Mouse (Mus musculus) heart, embryonic 16.5 days (tissue): ENCODE results near the gene Acot10. TPM values are rescaled to one million over a fixed set of nuclear protein-coding genes. Genes with fewer than 3 reads are reported as not detected.
"Not testable (repeated sequence)": the region's sequence is repeated elsewhere in the genome, so short reads cannot be mapped to it uniquely, and the experiment has no call there.

ENCODE experiments used
- ATAC-seq: fragments of 200-750 bp; cut with Nextera tagmentation; replicated peaks from 2 replicates; pipeline ENCODE4 v1.8.0; 2017; ENCODE audit warnings: moderate number of reproducible peaks; ENCODE audit not compliant: insufficient read depth, low FRiP score; ENCODE audit errors: extremely low read depth
- H3K27ac ChIP-seq: fragments of 300-500 bp; sonication (generic); 2 replicates; pipeline ENCODE4 v1.5.1; 2014; ENCODE audit warnings: mild to moderate bottlenecking, low read length, control low read depth, moderate library complexity
- H3K27me3 ChIP-seq: fragments of 300-500 bp; sonication (generic); 2 replicates; pipeline ENCODE4 v1.6.1; 2014; ENCODE audit warnings: low read length, mixed read lengths; ENCODE audit not compliant: control insufficient read depth, insufficient read depth
- H3K36me3 ChIP-seq: fragments of 300-500 bp; sonication (generic); 2 replicates; pipeline ENCODE4 v1.6.1; 2014; ENCODE audit not compliant: control insufficient read depth, insufficient read depth
- H3K4me1 ChIP-seq: fragments of 300-500 bp; sonication (generic); 2 replicates; pipeline ENCODE4 v1.6.1; 2014; ENCODE audit warnings: low read length, mixed read lengths; ENCODE audit not compliant: control insufficient read depth, insufficient read depth
- H3K4me2 ChIP-seq: fragments of 300-500 bp; sonication (generic); 2 replicates; pipeline ENCODE4 v1.6.1; 2014; ENCODE audit warnings: low read depth, mild to moderate bottlenecking, control low read depth, low read length
- H3K4me3 ChIP-seq: fragments of 300-500 bp; sonication (generic); 2 replicates; pipeline ENCODE4 v1.5.1; 2014; ENCODE audit warnings: mild to moderate bottlenecking, control low read depth, low read length
- H3K9ac ChIP-seq: fragments of 300-500 bp; sonication (generic); 2 replicates; pipeline ENCODE4 v1.6.1; 2014; ENCODE audit warnings: low read length, control low read depth
- H3K9me3 ChIP-seq: fragments of 300-500 bp; sonication (generic); replicated peaks from 2 replicates; pipeline ENCODE4 v1.6.1; 2016; ENCODE audit warnings: low read length; ENCODE audit not compliant: control insufficient read depth
- WGBS: fragments of 180-500 bp; shearing (Covaris S2); extraction: QIAGEN DNeasy Blood & Tissue Kit; methylation state at CpG from one replicate; pipeline ENCODE4 v1.1.7; 2014; 5-methylcytosine and 5-hydroxymethylcytosine counted together
- polyA plus RNA-seq: library from polyadenylated mRNA; unstranded; fragments of >200 nt; fragmentation: Nextera tagmentation; extraction: Ambion mirVana; gene quantifications from 2 replicates; pipeline ENCODE4 v1.2.1, GENCODE M21; 2015

The Acot10 gene
- polyA plus RNA-seq: 0.55 TPM in 1 of 2 replicates, not detected in the other

GRCm38 (mm10) chr15:20666650-20667049 is at the start of gene Acot10:
Acot10 (minus strand) TSS chr15:20666750.
- no peaks in the 10 kb centered on the region for H3K36me3 ChIP-seq
- H3K4me1 ChIP-seq: no peaks in the 10 kb centered on the region
- H3K27ac ChIP-seq: no peak within 1 kb of the TSS
- no peak within 1 kb of the TSS for H3K4me2 ChIP-seq
- H3K9ac ChIP-seq: no peak within 1 kb of the TSS
- no peaks in the 10 kb centered on the region for H3K9me3 ChIP-seq
- H3K4me3 ChIP-seq: no peak within 1 kb of the TSS
- WGBS: 89% methylated on average over 10 of the region's 10 CpGs
- H3K27me3 ChIP-seq: no peaks in the 10 kb centered on the region
- no peak for ATAC-seq

GRCm38 (mm10) chr15:20711859-20712258 is 45.3 kb upstream of the Acot10 start:
- Histone ChIP-seq H3K27me3 (no peaks in the 10 kb centered on the region), H3K4me1 (no peaks in the 10 kb centered on the region), H3K9me3 (no peaks in the 10 kb centered on the region), H3K4me3 (no peak overlapping the region), H3K36me3 (no peaks in the 10 kb centered on the region), H3K9ac (no peak overlapping the region), H3K4me2 (no peak overlapping the region), H3K27ac (no peak overlapping the region)
- no peak for ATAC-seq
- WGBS: 81% methylated on average over 4 of the region's 4 CpGs

- Histone ChIP-seq H3K4me3 (no peak overlapping the region), H3K36me3 (no peaks in the 10 kb centered on the region), H3K4me2 (no peak overlapping the region), H3K27me3 (no peaks in the 10 kb centered on the region), H3K27ac (no peak overlapping the region), H3K4me1 (no peaks in the 10 kb centered on the region), H3K9me3 (no peaks in the 10 kb centered on the region), H3K9ac (no peak overlapping the region)
- ATAC-seq: no peak
- WGBS: 74% methylated on average over 5 of the region's 5 CpGs
Observed at GRCm38 (mm10) chr15:20696229-20696628, 29.7 kb upstream of the Acot10 start.

- Histone ChIP-seq H3K9me3 (no peaks in the 10 kb centered on the region), H3K4me3 (no peak overlapping the region), H3K4me1 (no peaks in the 10 kb centered on the region), H3K9ac (no peak overlapping the region), H3K36me3 (no peaks in the 10 kb centered on the region), H3K4me2 (no peak overlapping the region), H3K27ac (no peak overlapping the region), H3K27me3 (no peaks in the 10 kb centered on the region)
- WGBS: 85% methylated on average over 5 of the region's 5 CpGs
- ATAC-seq: no peak
Observed at GRCm38 (mm10) chr15:20684200-20684599, 17.6 kb upstream of the Acot10 start.

GRCm38 (mm10) chr15:20682719-20683118 is 16.2 kb upstream of the Acot10 start:
- WGBS: 71% methylated on average over 2 of the region's 2 CpGs
- no peaks in the 10 kb centered on the region for H3K9me3 ChIP-seq

GRCm38 (mm10) chr15:20669507-20669906 is 3.0 kb upstream of the Acot10 start:
- H3K36me3 ChIP-seq, H3K4me1 ChIP-seq, H3K9ac ChIP-seq, H3K9me3 ChIP-seq, H3K4me3 ChIP-seq, ATAC-seq, H3K4me2 ChIP-seq, H3K27me3 ChIP-seq, H3K27ac ChIP-seq: not testable (repeated sequence)
- 39% methylated on average over 2 of the region's 2 CpGs for WGBS

More at GRCm38 (mm10) chr15:20682719-20683118, 16.2 kb upstream of the Acot10 start:
- H3K4me1 ChIP-seq: no peaks in the 10 kb centered on the region
- no peak overlapping the region for H3K27ac ChIP-seq
- ATAC-seq: no peak
- H3K4me2 ChIP-seq: no peak overlapping the region
- H3K27me3 ChIP-seq: no peaks in the 10 kb centered on the region
- no peaks in the 10 kb centered on the region for H3K36me3 ChIP-seq
- no peak overlapping the region for H3K4me3 ChIP-seq
- H3K9ac ChIP-seq: no peak overlapping the region

- 62% methylated on average over 1 of the region's 1 CpGs for WGBS
- H3K9me3 ChIP-seq: no peaks in the 10 kb centered on the region
- no peaks in the 10 kb centered on the region for H3K4me1 ChIP-seq
- H3K4me2 ChIP-seq: no peak overlapping the region
- no peak overlapping the region for H3K27ac ChIP-seq
- ATAC-seq: no peak
- H3K27me3 ChIP-seq: no peaks in the 10 kb centered on the region
- no peak overlapping the region for H3K4me3 ChIP-seq
- H3K9ac ChIP-seq: no peak overlapping the region
- no peaks in the 10 kb centered on the region for H3K36me3 ChIP-seq
Observed at GRCm38 (mm10) chr15:20667989-20668388, 1.4 kb upstream of the Acot10 start.

- H3K9me3 ChIP-seq: no peaks in the 10 kb centered on the region
- no peak overlapping the region for H3K27ac ChIP-seq
- H3K36me3 ChIP-seq: no peaks in the 10 kb centered on the region
- no peak overlapping the region for H3K4me2 ChIP-seq
- no peaks in the 10 kb centered on the region for H3K4me1 ChIP-seq
- H3K4me3 ChIP-seq: no peak overlapping the region
- no peak overlapping the region for H3K9ac ChIP-seq
- no peak for ATAC-seq
- H3K27me3 ChIP-seq: no peaks in the 10 kb centered on the region
Observed at GRCm38 (mm10) chr15:20667350-20667749, 800 bp upstream of the Acot10 start.

- 64% methylated on average over 2 of the region's 2 CpGs for WGBS
- Histone ChIP-seq H3K4me2 (no peak overlapping the region), H3K9ac (no peak overlapping the region), H3K4me3 (no peak overlapping the region), H3K27ac (no peak overlapping the region), H3K27me3 (no peaks in the 10 kb centered on the region), H3K9me3 (no peaks in the 10 kb centered on the region), H3K36me3 (no peaks in the 10 kb centered on the region), H3K4me1 (no peaks in the 10 kb centered on the region)
- ATAC-seq: no peak
Observed at GRCm38 (mm10) chr15:20660221-20660620, 6.3 kb downstream of the Acot10 start.
